Mouse (Mus musculus) heart, postnatal 10 days (tissue): ENCODE results near the gene Fgfr1op2. TPM values are rescaled to one million over a fixed set of nuclear protein-coding genes. Genes with fewer than 3 reads are reported as not detected.
A peak's percentile ranks its signal among the peaks of the same experiment; 100 is the strongest.

Source experiments
- DNase-seq, 2 experiments: peaks; one replicate each; pipeline ENCODE4 v3.0.0; 2021
- intact Hi-C: fragments of 180-260 bp; cut with DNase I; formaldehyde crosslinking; loops from one replicate; pipeline ENCODE4 v1.15.1; 2025
- total RNA-seq, 2 experiments: library from RNA; stranded (reverse); gene quantifications; 2 replicates each; pipeline ENCODE4 v1.2.3; 2021

Fgfr1op2 gene
- total RNA-seq, 2 experiments from 2014 or later: 61.6 to 65.4 TPM

DNA sequence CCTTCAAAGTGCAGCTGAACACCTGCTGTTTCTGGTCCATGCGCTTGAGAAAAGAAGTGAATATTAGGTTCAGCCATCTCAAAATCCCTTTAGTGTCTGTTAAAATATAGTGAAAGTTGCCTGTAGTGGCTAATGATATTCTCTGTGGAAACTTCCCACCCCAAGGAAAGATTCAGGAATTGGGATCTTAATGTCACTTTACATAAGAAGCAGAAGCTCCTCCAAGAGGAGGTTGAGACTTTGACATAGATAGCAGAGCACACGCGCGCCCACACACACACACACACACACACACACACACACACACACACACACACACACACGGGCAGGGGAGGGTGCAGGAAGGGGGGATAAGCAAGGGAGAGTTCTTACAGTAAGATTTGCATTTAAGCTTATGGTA, 8.1 kb downstream of the Fgfr1op2 start:
- DNase-seq: no peak
- intact Hi-C loops: no loop called here

- intact Hi-C loops: no loop called here
Observed at GRCm38 (mm10) chr6:146602601-146603000, 25.6 kb downstream of the Fgfr1op2 start.

DNA sequence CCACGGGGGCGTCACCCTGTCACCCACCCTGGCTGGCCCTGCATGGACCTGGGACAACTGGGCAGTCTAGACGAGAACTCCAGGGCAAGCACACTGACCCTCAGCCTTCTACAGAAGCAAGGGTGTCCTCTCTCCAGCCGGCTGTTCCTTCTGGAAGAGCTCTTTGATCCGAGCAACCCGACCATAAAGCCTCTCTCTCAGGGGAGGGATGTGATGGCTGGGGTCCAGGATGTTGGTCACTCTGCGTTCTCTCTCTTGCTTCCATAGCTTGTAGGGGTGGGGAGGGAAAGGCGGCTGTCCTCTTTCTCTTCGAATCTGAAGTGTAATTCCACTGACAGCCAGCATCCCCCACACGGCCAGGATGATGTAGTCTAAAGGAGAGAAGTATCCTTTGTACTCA, 26.6 kb downstream of the Fgfr1op2 start:
- intact Hi-C loops: no loop called here
- DNase-seq: peak; percentile 13 to 25

More at GRCm38 (mm10) chr6:146602601-146603000, 25.6 kb downstream of the Fgfr1op2 start:
- no peak for DNase-seq

- intact Hi-C loops: no loop called here
- DNase-seq: no peak
Observed at GRCm38 (mm10) chr6:146611385-146611784, 34.4 kb downstream of the Fgfr1op2 start.

DNA sequence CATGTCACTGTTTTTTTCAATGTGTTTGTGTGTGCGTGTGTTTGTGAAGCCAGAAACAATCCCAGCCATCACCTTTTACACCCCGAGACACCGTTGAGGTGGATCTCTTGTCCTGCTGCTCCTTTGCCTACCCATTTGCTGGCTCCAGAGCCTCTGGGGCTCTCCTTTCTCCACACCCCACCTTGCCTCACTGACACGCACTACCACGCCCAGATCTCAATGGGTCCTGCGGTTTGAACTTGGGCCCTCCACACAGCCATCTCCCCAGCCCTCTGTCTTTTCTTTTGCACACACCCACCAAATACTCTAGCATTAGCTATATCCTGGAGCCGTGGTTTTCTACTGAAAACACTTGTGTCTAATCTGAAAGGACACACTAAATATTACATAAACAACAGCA, 34.9 kb downstream of the Fgfr1op2 start:
- intact Hi-C loops: no loop called here
- no peak for DNase-seq

- DNase-seq: no peak
- intact Hi-C loops: no loop called here
Observed at GRCm38 (mm10) chr6:146612736-146613135, 35.7 kb downstream of the Fgfr1op2 start.

GRCm38 (mm10) chr6:146613907-146614306, 36.9 kb downstream of the Fgfr1op2 start:
- DNase-seq: no peak
- intact Hi-C loops: no loop called here

DNA sequence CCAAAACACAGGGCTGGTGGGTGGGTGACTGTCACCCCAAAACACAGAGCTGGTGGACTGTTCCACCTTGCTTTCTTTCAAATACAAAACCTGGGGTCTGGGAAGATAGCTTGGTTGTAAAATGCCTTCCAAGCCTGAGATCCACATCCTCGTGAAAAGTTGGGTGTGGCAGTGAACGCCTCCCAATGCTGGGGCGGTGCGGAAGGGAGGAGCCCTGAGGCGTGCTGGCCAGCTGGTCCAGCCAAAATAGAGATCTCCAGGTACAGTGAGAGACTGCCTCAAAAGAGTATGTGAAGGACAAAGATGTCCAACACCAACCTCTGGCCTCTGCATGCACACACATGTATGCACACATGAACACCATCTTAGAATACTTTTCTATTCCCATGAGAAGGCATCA, 37.5 kb downstream of the Fgfr1op2 start:
- DNase-seq: no peak
- intact Hi-C loops: no loop called here

DNA sequence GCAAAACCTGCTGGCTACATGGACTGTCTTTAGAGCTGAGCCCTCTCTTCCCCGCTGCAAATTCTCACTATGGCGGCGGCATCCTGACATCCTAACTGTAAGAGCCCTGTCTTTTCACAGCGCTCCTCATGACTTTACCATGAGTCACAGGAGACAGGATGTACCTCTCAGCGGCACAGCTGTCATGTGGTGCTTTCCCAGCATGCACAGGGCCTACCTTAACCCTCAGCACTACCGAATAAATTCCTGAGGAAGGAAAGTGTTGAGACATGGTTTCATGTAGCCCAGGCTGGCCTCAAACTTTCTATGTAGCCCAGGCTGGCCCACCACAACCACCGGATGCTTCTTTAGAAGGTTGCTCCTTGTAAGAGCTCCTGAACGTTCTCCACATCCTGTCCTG, 38.9 kb downstream of the Fgfr1op2 start:
- DNase-seq: no peak
- intact Hi-C loops: no loop called here

GRCm38 (mm10) chr6:146616670-146617069, 39.7 kb downstream of the Fgfr1op2 start:
- intact Hi-C loops: no loop called here
- DNase-seq: no peak

DNA sequence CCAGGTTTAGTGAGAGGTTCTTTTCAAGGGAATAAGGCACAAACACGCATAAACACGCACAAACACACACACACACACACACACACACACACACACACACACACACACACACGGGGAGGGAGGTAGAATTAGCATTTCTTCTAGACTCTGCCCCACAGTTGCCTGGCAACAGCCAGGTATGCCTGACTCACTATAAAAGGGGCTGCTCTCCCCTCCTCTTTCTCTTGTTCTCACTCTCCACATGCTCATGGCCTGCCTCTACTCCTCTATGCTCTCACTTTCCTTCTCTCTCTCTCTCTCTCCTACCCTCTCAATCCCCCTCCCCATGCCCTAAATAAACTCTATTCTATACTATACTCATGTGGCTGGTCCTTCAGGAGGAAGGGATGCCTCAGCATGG, 51.1 kb downstream of the Fgfr1op2 start:
- intact Hi-C loops: no loop called here
- no peak for DNase-seq

GRCm38 (mm10) chr6:146629781-146630756, 53.1 kb downstream of the Fgfr1op2 start:
- no peak for DNase-seq
- intact Hi-C loops: no loop called here

DNA sequence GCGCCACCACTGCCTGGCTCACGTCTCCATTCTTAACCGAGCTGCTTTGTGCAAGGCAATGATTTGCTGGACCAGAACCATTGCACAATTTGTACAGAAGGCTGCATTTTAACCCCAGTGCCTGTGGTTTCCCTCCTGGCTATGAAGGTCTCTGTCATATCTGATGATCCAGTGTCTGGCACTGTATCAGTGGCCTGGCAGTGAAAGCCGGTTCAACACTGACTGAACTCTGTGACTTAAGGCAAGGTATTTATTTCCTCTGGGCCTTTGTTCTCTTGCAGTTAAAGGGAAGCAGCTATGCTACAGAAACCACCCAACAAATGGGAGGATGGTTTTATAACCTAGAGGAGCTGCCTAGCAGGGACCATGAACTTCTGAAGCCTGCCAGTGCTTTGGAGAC, 54.0 kb downstream of the Fgfr1op2 start:
- no peak for DNase-seq
- intact Hi-C loops: no loop called here

GRCm38 (mm10) chr6:146631847-146632246, 54.8 kb downstream of the Fgfr1op2 start:
- intact Hi-C loops: loop anchor here (2.0 kb wide), 1 partner anchor 53 kb away; no protein-coding TSS in a partner anchor
- no peak for DNase-seq

DNA sequence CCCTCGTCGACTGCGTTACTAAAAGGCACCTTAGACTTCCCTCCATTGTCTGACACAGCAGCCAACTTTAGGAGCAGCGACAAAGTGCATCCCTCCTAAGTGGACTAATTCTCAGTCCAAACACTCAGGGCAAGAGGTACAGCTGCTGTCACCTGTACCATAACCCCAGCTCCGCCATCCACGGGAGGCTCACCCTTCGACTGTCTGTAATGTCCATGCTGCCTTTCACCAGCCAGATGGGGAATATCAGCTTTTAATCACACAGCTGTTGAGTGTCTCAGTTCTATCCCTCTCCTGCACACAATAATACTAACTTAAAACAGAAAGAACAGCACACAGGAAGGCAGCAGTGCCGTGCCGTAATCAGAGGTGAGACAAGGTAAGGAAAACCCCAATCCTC, 55.4 kb downstream of the Fgfr1op2 start:
- DNase-seq: no peak
- intact Hi-C loops: loop anchor here (2.0 kb wide), 1 partner anchor 54 kb away; no protein-coding TSS in a partner anchor

DNA sequence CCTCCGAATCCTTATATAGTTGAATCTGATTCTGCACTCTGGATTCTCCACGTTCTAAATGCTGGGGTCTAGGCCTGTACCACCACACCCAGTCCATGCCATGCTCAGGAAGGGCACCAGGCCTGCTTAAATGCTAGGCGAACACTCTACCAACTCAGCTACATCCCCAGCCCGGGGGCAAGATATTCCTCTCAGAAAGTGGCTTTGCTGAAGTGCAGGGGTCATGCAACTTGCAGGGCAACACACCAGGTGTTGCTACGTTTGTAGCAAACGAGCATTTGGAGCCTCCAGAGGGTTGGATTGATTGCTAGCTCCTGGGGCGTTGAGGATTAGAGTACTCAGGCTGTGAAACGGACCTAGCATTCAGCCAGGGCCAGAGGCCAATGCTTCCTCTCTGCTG, 56.1 kb downstream of the Fgfr1op2 start:
- peak in 1 of 2 experiments; percentile 23 for DNase-seq
- intact Hi-C loops: loop anchor here (2.0 kb wide), 1 partner anchor 54 kb away; no protein-coding TSS in a partner anchor

- intact Hi-C loops: loop anchor here (2.0 kb wide), 1 partner anchor 55 kb away; no protein-coding TSS in a partner anchor
- peak; percentile 52 to 54 for DNase-seq
Observed at GRCm38 (mm10) chr6:146633629-146634014, 56.6 kb downstream of the Fgfr1op2 start.

GRCm38 (mm10) chr6:146634015-146634722, 57.2 kb downstream of the Fgfr1op2 start:
- intact Hi-C loops: no loop called here
- DNase-seq: peak; percentile 83 to 87

GRCm38 (mm10) chr6:146634759-146635606, 58.0 kb downstream of the Fgfr1op2 start:
- intact Hi-C loops: no loop called here
- no peak for DNase-seq

DNA sequence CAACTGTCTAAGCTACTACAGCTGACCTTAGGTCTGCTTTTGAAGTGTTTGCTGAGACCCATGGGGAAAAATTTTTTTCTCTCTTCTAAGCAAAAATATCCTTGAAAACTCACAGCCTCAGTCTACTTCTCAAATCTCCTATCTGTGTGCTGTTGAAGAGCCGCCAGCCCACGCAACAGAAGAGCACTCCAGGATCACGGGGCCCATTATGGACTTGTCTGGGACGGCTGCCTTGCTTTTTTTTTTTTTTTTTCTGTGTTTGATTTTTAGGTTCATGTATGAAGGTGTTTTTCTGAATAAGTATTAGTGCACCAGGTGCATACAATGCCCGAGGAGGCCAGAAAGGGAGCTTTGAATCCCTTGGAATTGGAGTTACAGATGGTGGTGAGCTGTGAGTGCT, 59.5 kb downstream of the Fgfr1op2 start:
- intact Hi-C loops: no loop called here

More for the DNA sequence above, 59.5 kb downstream of the Fgfr1op2 start:
- no peak for DNase-seq
